Mouse (Mus musculus) embryo, embryonic 9.5 days (tissue): ENCODE results near the gene Nt5dc1.
A peak's percentile ranks its signal among the peaks of the same experiment; 100 is the strongest.
"Not testable (repeated sequence)": the region's sequence is repeated elsewhere in the genome, so short reads cannot be mapped to it uniquely, and the experiment has no call there.

ENCODE experiments used
- DNase-seq: peaks from one replicate; pipeline ENCODE4 v3.0.0-alpha.2; 2017; ENCODE audit errors: extremely low spot score

The Nt5dc1 gene

DNA sequence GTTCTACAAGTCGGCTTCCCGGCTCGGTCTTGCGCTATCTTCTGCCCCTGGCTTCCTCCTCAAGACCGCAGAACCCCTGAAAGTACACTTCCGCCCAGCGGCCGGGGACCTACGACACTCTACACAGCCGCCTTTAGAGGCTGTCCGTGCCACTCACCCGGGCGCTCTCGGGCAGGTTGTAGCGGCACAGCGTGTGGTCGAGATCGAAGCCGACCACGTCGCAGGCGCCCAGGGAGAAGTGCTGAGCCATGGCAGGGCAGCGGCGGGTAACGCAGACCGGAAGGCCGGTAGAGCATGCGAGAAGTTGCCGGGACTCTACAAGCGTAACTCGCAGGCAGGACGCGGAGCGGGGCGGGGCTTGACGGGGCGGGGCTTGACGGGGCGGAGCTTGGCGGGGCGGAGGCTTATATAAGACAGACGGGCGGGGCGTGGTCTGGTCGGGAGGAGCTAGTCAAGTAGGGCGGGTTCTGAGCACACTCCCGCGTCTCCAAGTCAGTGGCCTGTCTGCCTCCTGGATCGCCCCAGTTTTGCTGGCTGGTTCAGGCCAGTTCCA is at the start of gene Nt5dc1:
Gene Nt5dc1 (minus strand): TSS at position 349 of the 553 bp plus-strand sequence.
- peak; percentile 98 for DNase-seq

DNA sequence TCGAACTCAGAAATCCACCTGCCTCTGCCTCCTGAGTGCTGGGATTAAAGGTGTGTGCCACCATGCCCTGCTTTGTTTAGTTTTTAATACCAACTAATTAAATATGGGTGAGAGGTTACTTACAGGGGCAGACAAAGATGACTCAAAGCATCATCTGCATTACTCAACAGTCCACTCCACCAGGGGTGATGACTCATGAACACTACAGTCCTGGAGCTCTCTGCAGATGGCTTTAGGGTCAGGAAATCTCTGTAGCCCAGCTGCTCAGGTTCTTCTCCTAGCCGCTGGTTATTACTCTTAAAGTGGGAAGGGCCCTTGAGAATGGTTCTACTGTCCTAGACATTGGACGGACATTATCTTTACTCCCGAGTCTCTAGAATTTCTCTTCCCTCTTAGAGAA is 46.0 kb upstream of the Nt5dc1 start:
- no peak for DNase-seq

GRCm38 (mm10) chr10:34461451-34461850 is 43.1 kb upstream of the Nt5dc1 start:
- DNase-seq, result no peak

GRCm38 (mm10) chr10:34449469-34449868 is 31.1 kb upstream of the Nt5dc1 start:
- DNase-seq, result no peak

GRCm38 (mm10) chr10:34434191-34434590 is 15.8 kb upstream of the Nt5dc1 start:
- DNase-seq, result not testable (repeated sequence)

DNA sequence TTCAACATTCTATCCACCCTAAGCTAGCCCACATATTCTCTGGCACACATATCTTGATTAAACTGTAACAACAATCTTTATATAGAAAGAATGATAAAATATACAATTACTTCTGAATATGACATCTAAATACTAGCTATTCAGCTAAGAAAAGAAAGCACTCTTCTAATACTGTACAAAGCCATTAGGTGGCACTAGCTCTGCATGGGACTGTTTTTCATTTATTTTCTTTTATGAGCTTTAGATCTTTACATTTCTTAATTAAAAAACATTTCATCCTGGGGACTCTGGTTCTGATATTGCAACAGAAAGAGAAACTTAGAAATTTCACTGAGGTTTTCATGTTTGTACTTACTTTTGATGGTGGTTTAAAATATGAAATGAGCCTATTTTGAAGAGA is 13.4 kb upstream of the Nt5dc1 start:
- DNase-seq, result no peak

DNA sequence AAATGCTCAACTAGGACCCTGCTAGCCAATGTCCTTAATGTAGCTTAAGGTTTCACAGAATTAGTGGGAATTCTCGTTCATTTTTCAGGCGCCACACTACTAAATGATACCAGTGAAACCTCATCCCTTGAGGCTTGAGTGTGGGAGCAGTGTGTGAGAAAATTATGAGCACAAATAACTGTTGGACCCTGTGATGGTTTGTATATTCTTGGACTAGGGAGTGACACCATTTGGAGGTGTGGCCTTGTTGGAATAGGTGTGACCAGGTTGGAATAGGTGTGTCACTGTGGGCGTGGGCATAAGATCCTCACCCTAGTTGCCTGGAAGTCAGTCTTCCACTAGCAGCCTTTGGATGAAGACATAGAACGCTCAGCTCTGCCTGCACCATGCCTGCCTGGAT is 442 bp upstream of the Nt5dc1 start:
- DNase-seq, result not testable (repeated sequence)

DNA sequence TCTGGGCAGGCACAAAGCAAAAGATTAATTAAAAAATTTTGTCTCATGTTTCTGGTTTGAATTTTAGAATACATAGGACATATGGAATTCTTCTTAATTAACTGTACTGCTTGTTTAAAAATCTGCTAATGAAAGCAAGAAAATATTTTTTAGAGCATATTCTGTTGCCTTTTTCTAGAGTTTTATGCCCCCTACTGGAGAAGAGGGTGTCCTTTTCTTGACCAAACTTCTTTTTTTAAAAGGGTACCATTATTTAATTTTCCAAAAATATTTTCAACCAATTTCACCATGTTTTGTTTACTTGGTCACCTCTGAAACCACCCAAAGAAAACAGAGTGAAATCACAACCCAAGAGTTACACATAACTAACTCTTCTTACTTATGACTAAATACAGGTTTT is 19.1 kb downstream of the Nt5dc1 start:
- DNase-seq, result no peak

GRCm38 (mm10) chr10:34396959-34397358 is 21.4 kb downstream of the Nt5dc1 start:
- DNase-seq, result no peak

GRCm38 (mm10) chr10:34389681-34390080 is 28.7 kb downstream of the Nt5dc1 start, which contains the start of gene Col10a1:
Col10a1 (plus strand) TSS chr10:34389981.
- no peak for DNase-seq

- DNase-seq, result no peak
These were observed 32.7 kb downstream of the Nt5dc1 start for GRCm38 (mm10) chr10:34385636-34386035.

DNA sequence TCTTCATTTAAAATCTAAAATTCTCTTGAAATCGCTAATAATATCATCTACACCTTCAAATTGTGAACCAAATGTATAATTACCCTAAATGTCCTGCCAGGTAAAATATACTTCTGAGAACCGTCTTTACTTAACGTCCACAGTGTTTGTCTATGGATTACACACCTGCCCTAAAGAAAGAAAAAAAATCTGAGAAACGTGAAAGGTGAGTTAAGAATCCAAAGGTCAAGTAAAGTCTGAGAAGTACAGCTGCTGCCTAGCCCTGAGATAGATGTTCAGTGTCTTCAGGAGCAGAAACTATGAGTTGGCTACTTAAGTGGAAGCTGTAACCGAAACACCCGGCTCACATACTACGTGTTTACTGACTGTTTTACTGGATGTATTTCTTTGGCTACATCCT is 45.0 kb downstream of the Nt5dc1 start:
- DNase-seq, result no peak

DNA sequence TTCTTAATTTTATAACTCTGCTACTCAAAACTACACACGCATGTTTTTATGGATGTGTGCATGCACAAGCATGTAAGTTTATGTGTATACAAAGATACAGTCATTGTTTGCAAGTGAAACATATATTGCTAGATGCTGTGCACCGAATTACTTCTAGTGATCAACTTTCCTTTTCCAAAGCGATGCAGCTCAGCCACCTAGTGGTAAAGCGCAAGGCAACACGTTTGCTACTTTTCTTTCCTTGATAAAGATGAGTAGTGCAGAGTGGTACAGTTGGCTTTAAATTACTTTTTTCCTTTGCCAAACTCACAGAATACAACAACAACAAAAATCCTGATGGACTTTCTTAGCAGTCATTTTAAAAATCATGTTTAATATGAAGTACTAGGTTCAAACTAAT is 50.2 kb downstream of the Nt5dc1 start:
- DNase-seq, result no peak

GRCm38 (mm10) chr10:34363756-34364155 is 54.6 kb downstream of the Nt5dc1 start:
- no peak for DNase-seq

DNA sequence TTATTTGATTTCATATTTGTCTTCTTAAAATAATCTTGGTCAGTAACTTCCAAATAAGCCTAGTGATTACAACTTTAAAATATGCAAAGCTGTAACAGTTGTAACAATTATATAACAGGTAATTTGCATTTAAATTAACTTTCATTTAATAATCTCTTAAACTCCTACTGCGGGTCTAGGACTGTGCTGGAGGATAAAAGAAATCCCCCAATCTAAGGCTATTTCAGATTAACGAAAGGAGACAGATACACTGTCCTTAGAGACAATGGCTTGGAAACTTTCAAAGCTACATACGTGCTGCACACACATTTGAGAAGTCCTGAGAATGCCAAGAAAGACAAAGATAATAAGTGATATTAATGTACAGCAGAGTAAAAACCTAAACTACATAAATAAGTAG is 60.1 kb downstream of the Nt5dc1 start:
- DNase-seq, result no peak

DNA sequence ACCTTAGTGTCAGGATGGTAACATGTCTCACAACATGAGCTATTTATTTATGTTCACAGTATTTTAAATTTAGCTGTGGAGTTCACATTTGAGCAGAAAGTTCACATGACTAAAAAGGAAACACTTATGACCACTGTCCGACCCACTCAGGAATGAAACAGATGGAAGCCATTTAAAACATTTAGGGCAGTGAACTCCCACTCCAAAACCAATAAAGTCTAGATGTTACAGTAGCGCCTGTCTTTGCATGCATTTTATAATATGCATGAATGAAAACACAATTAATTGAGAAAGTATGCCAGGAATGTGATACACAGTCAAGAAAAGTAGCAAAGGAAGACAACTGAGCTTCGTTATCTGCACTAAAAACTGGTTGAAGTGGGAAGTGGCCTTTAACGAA is 66.2 kb downstream of the Nt5dc1 start:
- DNase-seq, result no peak

DNA sequence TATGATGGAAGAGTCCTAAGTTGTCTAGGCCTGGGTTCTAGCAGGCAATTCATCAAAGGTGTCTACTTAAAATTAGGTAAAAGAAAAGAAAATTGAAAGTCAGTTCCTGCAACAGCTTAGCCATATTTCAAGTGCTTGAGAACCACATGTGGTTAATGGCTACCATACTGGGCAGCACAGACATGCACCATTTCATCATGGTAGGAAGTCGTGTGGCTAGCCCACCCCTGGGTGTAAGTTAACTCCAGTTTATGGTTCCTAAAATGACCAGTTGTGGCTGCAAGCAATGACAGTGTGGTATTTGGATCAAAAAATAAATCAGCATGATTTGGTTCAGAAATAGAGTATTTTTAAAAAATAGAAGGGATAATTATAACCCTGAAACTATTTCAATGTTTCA is 76.5 kb downstream of the Nt5dc1 start:
- no peak for DNase-seq

GRCm38 (mm10) chr10:34341014-34341413 is 77.3 kb downstream of the Nt5dc1 start:
- DNase-seq, result no peak

DNA sequence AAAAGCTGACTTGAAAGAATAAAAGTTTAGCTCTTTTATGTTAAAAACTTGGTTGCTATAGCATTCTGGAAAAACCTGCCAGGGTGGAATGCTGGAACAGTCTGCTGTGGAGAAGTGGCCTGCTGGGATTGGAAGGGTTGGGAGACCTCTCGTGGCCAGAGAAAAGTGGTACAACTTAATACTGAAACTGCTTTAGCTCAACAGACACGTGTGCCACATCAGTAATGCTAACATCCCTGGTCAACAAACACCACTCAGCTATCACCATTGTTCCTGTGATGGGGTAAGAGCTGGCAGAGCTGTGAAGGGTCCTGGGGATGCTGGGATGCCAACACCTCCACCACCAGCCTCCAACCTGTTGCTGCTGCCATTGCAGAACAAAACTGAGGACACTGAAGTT is 90.0 kb downstream of the Nt5dc1 start:
- DNase-seq, result peak; percentile 39

GRCm38 (mm10) chr10:34327144-34327543 is 91.2 kb downstream of the Nt5dc1 start:
- no peak for DNase-seq

- DNase-seq, result peak; percentile 8
These were observed 91.7 kb downstream of the Nt5dc1 start for GRCm38 (mm10) chr10:34326701-34327100.

GRCm38 (mm10) chr10:34320809-34321208 is 97.5 kb downstream of the Nt5dc1 start:
- no peak for DNase-seq

DNA sequence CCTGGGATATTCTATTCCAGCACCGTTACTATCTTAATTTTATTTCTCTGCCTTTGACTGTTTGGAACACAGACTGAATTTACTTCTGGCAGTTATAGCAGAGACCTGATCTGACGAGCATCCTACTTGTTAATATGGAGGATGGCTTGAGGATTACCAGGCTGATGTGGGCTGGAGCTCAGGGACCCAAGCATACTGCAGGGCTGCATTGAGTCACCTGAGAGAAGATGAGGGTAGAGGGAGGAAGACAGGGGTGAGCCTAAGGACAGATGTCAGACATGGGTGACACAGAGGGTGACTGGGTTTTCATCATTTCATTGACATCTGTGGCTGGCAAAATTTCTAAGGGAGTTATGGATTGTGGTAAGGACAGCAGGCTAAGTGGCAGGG is 101.1 kb downstream of the Nt5dc1 start:
- DNase-seq, result no peak

DNA sequence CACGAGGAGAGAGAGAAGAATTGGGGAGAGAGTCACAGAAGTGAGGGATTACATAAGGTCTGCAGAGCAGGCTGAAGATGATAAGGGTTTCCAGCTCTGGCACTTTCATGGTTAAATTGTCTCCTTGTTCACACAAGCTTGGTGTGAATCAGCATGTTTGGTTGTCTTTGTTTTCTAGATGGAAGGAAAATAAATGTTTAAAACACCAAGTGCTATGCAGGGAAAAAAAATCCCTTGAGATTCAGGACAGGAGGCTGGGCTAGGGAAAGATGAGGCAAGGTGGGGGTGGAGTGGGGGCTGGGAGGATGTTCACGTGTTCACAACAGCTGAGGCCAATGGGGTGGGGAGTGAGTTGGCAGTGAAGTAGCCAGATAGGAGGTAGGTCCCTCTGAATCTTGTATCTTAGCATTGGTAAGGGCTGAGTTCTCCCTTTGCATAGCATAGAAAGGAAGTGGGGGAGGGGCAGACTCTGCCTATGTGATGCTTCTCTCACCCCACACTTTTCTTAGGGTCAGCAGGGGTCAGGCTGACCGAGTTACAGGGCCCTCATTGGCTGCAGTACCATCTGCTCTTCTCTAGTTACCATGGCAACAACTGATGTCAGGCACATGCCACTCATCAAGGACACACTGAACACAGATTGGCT is 101.7 kb downstream of the Nt5dc1 start:
- peak; percentile 82 for DNase-seq
